Mouse (Mus musculus): ENCODE data around the gene Supt3.
A peak's percentile ranks its signal among the peaks of the same experiment; 100 is the strongest.

DNA sequence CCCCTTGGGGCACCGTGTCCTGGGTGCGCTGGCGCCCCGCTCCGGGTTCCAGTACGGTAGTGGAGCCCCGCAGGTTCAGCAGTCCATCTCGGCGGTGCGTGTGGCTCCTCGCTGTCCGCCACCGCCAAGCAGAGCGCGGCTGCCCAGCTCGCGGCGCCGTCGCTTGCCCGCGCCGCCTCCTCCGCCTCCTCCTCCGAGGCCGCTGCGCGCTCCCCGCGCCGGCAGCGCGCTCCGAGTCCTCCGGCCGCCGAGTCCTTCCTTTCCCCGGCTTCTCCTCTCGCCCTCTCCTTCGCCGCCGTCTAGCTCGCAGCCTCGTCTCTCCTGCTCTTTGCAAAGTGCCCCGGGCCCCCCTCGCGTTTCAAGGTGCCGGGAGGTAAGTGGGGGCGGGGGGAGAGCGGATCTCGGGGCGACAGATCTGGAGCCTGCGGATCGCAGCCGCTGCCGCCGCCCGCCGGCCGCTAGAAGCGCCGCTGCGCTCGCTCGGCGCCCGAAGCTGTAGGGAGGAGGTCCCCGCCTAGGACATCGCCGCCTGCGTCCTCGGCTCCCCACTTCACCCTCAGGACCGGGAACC, 40.9 kb upstream of the Supt3 start:
- TF ChIP-seq CTCF (IDR thresholded peaks at IDR 0.05; ENCODE audit: borderline replicate concordance, insufficient read depth, low read depth, low read length) (peak; percentile 14; the same call in 1 of the 2 replicates), POLR2A (IDR thresholded peaks at IDR 0.05; ENCODE audit: borderline replicate concordance, insufficient read depth, low read length) (no peak)

All from cerebellum, adult 2 months (tissue).